Mouse (Mus musculus) retina, embryonic 14.5 days (tissue): Measurements from ENCODE around the gene Anapc13.
A peak's percentile ranks its signal among the peaks of the same experiment; 100 is the strongest.

Experiments used
- DNase-seq: peaks from one replicate; pipeline ENCODE4 v3.0.0-alpha.2; 2015; ENCODE audit warnings: low spot score

Anapc13 gene

DNA sequence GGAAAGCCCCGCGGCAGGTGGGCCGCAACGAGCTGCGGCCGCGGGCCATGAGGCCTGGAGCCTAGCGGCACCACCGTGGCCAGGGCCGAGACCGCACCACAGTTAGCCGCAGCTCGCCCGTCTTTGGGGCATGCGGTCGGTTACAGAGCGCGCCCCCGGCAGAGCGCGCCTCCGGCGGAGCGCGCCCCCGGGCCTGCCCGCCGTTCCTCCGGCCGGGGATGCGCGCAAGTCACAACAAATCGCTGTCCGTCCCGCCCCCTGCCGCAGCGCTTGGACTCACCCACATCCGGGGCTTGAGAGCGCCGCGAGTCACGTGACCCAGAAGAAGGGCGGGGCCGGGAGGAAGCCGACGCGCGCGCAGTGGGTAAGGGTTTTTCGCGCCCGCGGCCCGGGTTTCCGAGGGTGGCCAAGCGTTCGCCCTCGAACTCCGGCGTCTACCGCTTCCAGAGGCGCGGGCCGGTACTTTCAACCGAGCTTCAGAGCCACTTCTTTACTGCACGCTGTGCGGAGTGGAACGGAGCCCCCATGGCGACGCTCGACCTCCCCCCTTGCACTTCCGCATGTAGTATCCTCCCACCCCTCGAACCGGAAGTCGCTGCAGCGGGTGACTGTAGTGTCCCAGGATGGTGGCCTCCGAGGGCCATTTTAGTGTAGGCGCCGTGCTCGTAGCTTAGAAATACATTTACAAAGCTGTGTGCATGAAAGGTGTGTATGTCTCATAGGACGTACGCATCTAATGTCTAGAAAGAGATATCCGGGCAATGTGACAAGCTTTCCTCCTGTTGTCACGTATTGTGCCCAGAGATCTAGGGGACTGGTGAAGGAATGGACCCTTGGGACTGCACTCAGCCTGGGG, at the start of gene Anapc13, which contains the start of gene Cep63:
Anapc13 (plus strand) TSS at position 314 of the 856 bp plus-strand sequence.
Cep63 (minus strand) TSS at position 552 of the 856 bp plus-strand sequence.
- peak; percentile 97 for DNase-seq

GRCm38 (mm10) chr9:102577480-102577879, 48.6 kb upstream of the Anapc13 start:
- no peak for DNase-seq

GRCm38 (mm10) chr9:102581921-102582469, 44.1 kb upstream of the Anapc13 start:
- DNase-seq: peak; percentile 12

GRCm38 (mm10) chr9:102587347-102587746, 38.7 kb upstream of the Anapc13 start:
- no peak for DNase-seq

GRCm38 (mm10) chr9:102594667-102595393, 31.3 kb upstream of the Anapc13 start:
- no peak for DNase-seq

DNA sequence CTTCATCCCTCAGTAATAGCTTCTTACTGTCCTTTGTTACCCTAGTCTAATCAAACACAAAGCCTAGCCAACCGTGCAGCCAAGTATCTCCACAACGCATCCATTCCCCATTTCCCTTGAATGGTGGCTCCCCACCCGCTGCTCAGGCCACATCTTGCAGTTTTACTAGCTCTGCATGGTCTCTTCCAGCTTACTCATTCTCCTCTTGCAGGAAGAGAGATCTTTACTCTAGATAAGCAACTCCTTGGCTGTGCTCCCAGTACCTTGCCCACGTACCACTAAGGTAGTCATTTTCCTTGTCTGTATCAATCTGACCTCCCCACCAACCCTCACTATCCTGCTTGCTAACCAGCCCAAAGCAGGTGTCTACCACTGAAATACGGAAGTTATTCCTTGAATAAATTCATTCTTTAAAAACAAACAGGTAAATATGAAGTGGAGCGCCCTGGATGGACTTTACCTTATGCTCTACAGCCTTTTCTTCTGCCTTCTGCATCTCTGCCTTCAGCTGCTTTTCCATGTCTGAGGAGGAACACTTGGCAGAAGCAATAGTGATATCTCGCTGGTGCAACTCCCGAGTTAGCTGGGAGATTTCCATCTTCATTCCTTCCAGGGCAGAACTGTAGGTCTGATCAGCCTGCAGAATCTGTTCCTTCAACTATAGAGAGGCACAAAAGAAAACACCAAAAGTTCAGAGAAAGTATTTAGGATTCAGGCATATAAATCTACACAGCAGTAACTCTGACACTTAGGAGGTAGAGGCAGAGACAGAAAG, 30.2 kb upstream of the Anapc13 start:
- DNase-seq: no peak

GRCm38 (mm10) chr9:102601187-102601586, 24.9 kb upstream of the Anapc13 start:
- no peak for DNase-seq

GRCm38 (mm10) chr9:102601666-102602065, 24.4 kb upstream of the Anapc13 start:
- DNase-seq: no peak

GRCm38 (mm10) chr9:102605162-102605561, 20.9 kb upstream of the Anapc13 start:
- no peak for DNase-seq

DNA sequence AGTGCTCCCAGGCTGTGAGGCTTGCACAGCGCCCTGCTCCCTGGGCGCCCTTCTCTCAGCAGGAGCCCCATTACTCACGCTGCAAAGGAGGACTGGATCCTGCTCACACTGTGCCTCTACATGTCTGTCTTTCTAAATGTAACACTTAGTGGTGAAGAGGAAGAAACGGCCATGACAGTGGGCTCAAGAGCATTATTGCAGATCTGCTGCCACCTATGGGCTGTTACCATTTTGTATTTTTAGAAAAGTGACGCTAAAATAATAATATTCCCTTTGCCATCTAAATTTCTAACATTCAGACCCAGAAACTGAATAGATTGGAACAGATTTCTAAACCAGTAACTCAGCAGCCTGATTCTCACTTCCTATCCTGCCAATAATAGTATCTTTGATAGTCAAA, 18.6 kb upstream of the Anapc13 start:
- DNase-seq: peak; percentile 48

DNA sequence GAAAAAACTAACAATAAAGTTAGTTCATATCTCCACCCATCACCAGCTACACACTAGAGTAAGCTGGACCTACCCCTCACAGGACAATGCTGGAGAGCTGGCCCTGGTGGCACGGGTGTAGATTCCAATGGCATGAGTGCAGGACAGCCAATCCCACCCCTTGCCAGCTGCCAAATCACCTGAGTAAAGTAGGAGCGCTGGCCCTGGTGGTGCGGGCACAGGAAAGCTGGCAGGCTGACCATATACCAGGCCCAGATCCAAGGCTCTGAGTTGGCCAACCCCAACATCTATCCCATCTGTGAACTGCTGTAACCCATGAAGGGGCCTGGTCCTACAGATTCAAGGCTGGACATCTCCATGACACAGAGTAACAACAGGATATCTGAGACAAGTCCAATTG, 16.9 kb upstream of the Anapc13 start:
- no peak for DNase-seq

DNA sequence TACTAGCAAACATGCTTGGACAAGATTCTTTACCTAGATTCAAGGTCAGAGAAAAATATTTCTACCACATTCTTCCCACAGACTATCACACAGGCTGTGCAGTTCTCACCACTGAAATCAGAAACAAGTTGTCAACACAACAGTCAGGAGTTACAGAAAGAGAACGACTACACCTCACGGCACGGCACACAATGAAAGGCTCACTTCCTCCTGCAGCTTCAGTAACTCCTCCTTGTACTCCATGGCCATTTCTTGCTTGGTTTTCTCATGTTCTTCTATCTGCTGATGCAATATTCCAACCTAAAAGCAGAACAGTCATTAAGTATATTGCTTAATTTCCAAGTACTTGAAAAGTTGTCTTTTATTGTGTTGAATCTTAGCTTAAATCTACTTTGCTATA, 11.0 kb upstream of the Anapc13 start:
- no peak for DNase-seq

DNA sequence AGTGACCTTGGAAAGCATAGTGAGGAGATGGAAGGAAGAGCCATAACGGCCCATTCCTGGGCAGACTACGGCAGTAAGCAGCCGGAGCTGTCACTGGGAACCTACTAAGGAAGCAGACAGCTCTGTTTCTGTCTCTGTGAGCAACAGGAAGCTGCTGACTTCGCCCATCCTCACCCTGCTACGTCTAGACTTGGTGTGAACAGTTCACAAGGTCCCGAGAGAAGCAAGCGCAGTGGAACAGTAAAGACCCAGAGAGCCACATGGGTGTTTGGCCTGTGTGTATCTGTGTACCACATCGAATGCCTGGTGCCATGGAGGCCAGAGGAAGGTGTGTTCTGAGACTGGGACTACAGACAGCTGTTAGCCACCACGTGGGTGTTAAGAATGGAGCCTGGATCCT, 9.8 kb upstream of the Anapc13 start:
- no peak for DNase-seq

- no peak for DNase-seq
These were observed 4.7 kb upstream of the Anapc13 start for GRCm38 (mm10) chr9:102621385-102621784.

DNA sequence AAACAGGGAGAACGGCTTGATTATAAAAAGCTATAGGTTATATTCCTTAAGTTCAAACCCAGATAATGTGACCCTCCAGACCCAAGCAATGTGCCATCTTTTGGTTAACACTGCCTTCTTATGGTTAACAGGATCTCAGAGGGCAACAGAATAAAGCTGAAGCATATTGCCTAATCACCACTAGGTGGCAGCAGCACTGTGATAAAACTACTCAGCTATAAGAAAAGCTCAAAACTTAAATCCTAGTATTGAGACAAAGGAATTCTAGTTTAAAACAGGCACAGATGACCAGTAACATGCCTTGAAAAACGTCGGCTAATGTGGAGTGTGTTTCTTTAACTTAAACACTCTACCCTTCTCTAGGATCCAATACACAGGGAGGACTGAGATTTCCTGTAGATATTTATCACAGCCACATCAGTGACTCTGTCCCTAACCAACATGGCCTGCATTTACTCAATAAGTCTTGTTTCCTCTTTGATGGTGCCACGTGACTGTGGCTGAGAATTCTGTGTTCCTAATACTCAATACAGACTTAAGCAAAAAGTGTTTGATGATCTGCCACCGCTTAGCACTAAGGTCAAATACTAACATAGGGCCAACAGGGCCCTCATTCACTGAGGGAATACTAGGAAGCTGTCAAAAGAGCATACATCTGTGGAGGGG, 3.8 kb upstream of the Anapc13 start:
- peak; percentile 93 for DNase-seq

GRCm38 (mm10) chr9:102622876-102623275, 3.2 kb upstream of the Anapc13 start:
- no peak for DNase-seq

DNA sequence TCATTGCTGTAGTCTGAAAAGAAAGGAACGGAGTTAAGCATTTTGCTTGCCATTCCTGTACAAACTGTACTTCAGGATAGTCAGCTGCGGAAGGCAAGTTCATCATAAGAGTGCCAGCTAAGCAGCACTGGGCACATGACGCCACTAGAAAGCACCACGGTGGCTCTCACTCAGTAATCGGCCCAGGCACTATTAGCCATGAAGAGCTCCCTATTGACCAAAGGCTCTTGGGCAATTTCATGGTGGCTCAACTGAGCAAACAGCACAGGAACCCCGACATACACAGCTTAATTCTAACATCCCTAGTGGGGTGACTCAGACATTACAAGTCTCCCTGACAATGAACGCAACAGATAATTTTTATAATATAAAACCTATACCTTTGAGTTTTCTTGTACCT, 2.5 kb upstream of the Anapc13 start:
- DNase-seq: no peak

DNA sequence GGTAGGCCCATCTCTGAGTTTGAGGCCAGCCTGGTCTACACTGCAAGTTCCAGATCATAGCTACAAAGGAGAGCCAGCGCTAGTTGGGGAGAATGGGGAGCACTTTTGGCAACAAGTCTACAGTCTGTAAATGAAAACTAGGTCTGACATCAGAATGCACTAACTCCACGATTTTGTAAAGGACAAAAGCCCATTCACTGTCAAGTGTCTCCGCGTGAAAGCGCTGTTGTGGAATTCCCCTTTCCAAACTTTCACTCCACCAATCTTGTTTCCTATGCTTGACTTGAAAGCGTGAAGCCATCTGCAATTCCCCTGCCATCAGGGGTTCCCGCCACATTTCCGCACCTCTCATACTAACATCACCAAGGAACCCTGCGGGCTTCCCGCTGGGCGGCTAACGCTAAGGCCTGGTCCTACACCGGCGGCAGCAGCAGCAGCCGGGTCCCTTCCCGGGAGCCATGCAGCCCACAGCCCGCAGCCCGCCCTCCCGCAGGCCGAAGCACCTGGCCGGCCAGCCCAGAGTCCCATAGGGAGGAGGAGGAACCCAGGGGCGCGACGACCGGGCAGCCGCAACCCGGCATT, 604 bp upstream of the Anapc13 start:
- peak; percentile 65 for DNase-seq

- DNase-seq: no peak
These were observed 736 bp downstream of the Anapc13 start for GRCm38 (mm10) chr9:102626839-102627225.

DNA sequence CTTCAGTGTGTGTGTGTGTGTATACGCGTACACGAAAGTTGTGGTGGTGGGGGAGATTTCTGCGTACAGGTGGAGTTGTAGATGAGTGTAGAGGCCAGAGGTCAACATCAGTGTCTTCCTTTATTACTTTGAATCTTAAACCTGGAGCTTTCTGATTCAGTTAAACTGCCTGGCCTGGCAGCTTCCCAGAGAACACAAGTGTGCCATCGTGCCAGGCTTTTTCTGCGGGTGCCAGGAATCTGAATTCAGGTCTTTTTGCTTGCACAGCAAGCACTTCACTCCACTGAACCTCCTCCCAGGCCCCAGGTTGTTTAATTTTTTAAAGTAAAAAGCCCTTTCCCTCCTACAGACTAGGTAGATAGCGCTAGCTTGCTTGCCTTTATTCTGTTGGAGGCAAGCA, 1.3 kb downstream of the Anapc13 start:
- no peak for DNase-seq

DNA sequence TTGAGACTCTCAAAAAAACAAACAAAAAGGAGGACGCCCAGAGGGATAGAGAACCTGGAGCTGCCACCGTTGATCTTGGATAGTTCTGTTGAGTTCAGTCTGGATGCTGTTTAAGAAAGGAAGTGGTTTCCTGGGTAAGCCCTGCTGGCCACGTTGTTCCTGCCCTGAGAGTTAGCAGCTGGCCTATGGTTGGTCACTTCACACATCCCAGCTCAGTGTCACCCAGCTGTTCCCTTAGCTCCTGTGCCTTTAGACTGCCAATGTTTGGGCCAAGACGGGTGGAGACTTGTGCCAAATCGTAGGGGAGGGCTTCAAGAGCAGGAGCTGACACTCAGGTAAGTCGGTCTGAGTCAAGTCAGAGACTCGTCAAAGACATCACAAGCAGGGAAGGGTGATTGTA, 3.0 kb downstream of the Anapc13 start:
- DNase-seq: no peak
